Mouse (Mus musculus) right cerebral cortex, postnatal 4 days (tissue): Measurements from ENCODE around the gene Cela2a.
"Not testable (repeated sequence)": the region's sequence is repeated elsewhere in the genome, so short reads cannot be mapped to it uniquely, and the experiment has no call there.

ENCODE experiments used
- DNase-seq: peaks from one replicate; pipeline ENCODE4 v3.0.0-alpha.2; 2022

The Cela2a gene

GRCm38 (mm10) chr4:141796356-141796755 is 29.6 kb downstream of the Cela2a start:
- DNase-seq: no peak

DNA sequence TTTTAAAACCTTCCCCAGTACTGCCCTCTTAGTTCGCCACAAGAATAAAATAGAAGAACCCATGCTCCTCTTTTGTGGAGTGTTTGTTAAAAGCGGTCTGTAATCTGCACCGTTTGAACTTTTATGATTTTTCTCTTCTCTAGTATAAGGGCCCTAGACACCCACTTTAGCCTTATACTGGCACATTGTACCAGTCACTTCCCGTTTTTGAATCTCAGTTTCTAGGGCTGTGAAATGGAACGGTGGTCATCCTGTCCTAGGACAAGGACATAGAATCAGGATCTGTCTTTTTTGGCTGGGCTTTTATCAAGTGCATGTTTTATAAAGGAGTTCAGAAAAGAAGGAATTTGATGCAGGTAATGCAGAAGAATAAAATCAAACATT is 31.8 kb downstream of the Cela2a start:
- DNase-seq: no peak

DNA sequence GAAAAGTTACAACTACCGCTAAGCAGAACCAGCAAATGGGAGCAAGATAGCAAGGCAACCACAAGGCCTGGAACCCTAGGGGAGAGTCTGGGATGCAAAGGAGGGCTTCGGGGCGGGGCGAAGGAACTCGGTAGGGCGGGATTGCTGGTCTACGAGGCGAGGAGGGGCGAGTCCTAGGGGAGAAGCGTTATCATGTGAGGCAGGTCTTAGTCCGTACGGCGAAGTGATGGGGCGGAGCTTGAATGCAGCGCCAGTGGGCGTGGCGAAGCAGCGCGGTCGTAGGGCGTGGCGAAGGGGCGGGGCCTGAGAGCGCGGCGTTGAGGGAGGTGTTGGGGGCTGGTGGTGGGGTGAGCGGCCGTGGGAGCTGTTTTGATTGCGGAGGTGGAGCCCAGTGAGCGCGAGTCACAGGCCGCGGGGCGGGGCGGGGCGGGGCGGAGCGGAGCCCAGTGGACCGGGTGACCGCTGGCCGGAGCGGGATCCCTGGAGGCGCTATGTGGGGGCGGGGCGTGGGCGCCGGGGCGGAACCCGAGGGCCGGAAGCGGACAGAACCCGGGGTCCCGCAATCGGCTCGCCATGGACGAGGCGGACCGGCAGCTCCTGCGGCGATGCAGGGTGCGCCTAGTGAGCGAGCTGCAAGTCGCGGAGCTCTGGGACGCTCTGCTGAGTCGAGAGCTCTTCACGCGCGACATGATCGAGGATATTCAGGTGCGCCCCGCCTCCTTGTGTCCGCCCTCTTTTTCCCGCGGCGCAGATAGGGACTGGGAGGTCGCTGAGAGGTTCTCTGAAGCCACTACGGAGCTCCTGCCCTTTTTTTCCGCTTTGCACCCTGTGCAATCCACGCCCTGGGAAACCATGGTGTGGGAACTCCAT is 32.4 kb downstream of the Cela2a start, which contains the start of gene Casp9:
Gene Casp9, plus strand, starts transcription at position 331 of the 870 bp plus-strand sequence.
- DNase-seq: peak; percentile 95

DNA sequence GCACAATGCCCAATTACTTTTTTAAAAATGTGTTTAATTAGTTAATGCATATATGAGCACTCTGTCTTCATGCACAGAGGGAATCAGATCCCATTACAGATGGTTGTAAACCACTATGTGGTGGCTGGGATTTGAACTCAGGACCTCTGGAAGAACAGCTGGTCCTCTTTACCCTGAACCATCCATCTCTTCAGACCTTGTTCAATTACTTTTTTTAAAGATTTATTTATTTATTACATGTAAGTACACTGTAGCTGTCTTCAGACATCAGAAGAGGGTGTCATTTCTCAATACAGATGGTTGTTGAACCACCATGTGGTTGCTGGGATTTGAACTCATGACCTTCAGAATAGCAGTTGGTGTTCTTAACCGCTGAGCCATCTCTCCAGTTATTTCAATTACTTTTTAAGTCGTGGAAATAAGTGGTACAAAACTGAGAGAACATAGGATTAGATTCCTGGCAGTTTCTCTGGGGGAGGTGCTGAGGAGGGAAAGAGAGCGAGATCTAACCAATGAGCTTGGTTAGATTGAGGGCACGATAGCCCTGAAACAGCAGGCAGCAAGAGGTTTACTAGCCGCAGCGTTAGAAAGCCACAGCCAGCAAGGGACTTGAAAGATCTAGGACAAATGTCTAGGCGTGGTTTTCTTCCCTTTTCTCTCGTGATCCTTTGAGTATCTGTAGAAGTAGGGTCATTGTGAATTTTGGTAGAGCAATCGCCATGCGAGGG is 33.2 kb downstream of the Cela2a start:
- DNase-seq: no peak

DNA sequence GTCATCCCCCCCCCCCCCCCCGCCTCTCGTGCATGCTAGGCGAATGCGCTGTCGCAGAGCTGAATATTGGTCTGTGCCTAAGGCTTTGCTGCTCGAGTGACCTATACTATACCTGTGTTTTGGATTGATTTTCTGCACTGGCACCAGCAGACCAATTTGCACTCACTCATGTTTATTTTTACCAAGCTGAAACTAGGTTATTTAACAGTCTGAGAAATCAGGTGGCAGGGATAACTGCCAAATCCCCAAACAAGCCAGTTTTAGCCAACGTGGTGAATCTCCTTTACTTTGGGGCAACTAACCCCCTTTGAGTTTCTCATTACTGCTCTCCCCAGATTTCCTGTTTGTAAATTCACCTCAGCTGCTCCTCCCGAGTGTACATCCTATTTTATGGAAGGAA is 34.0 kb downstream of the Cela2a start:
- DNase-seq: no peak

- no peak for DNase-seq
Measured at GRCm38 (mm10) chr4:141791486-141791885, 34.5 kb downstream of the Cela2a start.

DNA sequence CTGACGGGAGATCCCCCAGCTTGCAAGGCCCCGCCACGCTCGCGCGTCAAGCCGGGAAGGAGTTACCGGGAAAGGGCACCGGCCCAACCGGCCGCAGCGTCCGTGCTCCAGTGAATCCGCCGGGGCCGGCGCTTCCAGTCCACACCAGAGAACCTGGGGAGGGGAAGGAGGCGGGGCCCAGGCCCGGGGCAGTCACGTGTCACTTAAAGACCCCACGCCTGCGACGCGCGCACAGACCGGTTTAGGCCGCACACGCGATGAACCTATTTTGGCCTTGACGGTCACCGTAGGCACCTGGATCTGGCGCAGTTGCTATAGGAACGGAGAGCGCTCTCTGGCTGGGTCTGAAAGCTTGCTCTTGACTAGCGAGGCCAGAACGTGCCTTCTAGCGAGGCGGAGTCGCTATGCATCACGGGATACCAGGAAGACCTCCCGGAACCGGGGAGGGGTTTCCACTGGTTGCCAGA is 35.4 kb downstream of the Cela2a start, which contains the start of gene Dnajc16:
Gene Dnajc16, minus strand, starts transcription at position 408 of the 467 bp plus-strand sequence.
- DNase-seq: peak; percentile 92

- DNase-seq: no peak
Measured at GRCm38 (mm10) chr4:141789564-141790218, 36.3 kb downstream of the Cela2a start.

DNA sequence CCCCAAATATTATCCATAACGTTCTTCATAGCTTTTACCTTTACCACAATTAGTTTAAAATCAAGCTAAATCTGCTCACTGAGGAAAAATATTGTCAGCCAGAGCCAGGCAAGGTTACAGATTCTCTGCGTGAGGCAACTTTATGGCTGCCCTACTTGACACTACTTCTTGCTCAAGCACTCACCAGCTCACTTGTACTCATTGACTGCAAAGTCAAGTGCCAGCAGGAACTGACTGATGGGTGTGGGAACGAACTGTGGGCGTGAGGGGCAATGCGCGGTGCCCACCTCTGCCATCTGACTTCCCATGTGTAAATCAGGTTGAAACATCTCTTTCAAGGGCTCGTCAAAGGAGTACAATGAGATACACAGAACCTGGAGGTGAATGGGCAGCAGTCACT is 38.5 kb downstream of the Cela2a start:
- DNase-seq: no peak

GRCm38 (mm10) chr4:141787046-141787445 is 38.9 kb downstream of the Cela2a start:
- DNase-seq: no peak

DNA sequence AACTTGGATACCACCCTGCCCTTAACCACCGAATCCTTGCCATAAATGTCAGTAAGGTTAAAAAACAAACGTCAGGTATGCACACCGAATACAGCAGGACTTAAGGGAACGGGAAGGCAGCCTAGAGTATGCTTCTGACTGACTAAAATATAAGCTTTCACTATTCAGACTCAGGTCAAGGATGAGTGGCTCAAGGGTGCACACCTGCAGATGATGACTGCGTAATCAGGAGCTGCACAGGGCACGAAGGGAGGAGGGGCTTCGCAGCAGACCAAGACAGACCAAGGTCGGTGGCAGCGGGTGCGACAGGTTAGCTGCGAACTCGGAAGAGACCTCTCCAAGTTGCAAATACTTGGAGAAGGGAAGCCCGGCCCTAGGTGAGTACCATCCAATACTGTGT is 39.8 kb downstream of the Cela2a start:
- no peak for DNase-seq

DNA sequence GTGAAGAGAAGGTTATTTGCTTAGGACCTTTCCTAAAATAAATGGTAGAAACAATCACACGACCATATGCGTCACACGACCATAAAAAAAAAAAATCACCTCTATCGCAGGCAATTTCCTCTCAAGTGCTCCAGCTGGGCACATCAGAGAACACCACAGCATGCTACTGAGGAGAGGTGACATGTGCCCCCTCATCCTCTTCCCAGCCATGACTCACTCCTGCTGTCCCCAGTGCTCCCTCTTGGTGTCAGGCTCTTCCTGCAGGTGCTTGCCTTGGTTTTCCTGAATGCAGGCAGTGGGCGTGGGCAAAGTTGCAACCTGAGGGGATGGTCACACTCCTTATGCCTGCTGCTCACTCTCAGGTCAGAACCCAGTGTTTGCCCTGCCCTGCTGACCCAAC is 41.1 kb downstream of the Cela2a start:
- DNase-seq: no peak

DNA sequence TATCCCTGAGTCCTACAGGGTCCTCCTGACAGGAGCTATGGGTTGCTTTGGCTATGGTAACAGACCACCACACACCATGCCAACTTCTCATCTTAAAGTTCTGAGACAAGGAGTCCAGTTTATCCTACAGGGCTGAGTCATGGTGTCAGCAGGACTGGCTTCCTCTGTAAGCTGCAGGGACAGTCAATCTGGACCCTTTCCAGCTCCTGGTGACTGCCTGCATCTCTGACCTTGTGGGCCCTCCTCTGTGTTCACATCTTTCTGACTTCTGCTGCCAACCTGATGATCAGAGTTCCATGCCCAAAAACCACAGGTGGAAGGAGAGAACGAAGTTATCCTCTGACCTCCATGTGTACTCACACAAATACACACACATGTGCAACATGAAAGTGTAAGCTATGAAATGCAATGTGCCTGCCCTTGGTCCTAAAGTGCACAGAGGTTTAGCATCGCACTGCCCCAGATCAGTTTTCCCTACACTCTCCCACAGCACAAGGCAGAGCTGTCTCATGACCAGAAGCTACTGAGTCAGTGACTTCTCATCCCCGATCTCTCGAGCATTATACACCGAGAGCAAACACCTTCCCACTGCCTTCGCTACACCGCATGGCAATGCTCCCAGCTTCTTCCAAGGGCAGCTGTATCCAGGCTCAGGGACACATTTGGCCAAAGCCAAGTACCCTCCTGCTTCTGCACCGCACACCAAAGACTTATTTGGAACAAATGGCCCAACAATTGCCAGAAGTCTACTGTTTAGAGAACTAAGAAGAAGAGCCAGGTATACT is 44.6 kb downstream of the Cela2a start:
- DNase-seq: no peak

- DNase-seq: no peak
Measured at GRCm38 (mm10) chr4:141779828-141780227, 46.1 kb downstream of the Cela2a start.

- not testable (repeated sequence) for DNase-seq
Measured at GRCm38 (mm10) chr4:141773019-141773418, 52.9 kb downstream of the Cela2a start.

DNA sequence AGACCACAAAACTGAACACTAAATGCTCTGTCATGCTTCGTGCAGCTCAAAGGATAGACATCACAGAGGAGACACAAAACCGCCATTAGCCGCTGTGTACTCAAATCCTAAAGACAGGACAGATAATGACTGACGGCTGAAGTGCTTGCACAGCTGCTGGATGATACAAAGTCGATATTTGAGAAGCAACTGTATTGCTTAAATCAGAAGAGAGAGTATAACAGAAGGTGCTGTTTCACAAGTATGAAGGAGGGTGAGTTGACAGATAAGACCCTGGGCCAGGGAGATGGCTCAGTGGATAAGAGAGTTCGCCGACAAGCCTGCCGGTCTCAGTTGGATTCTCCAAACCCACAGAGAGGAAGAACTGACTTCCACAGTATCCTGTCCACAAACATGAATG is 54.1 kb downstream of the Cela2a start:
- no peak for DNase-seq

- no peak for DNase-seq
Measured at GRCm38 (mm10) chr4:141769501-141770160, 56.3 kb downstream of the Cela2a start.

- DNase-seq: no peak
Measured at GRCm38 (mm10) chr4:141767353-141768036, 58.5 kb downstream of the Cela2a start.

DNA sequence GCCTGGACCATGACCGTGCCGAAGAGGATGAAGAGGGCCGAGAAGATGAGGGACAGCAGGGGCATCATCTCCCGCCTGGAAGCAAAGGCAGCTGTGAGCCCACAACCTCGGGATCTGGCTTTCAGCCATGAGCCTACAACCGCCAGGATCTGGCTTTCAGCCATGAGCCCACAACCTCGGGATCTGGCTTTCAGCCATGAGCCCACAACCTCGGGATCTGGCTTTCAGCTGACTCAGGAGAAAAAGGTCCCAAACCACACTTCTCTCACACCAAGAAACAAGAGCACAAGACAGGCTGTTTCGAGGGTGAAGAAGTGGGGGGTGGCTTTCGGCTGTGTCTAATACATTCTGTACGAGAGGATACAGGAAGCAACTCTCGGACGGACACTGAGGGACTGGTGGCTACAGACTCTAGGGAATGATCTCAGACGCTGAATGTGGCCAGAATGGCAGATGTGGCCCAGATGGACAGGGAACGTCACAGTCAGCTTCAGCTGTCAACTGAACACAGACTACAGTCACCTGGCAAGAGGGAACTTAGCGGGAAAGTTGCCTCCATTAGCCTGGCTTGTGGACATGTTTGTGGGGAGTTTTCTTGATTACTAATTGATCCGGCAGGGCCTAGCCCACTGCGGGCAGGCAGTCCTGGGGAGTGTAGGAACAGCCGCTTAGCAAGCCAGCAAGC is 59.1 kb downstream of the Cela2a start:
- DNase-seq: peak; percentile 44

DNA sequence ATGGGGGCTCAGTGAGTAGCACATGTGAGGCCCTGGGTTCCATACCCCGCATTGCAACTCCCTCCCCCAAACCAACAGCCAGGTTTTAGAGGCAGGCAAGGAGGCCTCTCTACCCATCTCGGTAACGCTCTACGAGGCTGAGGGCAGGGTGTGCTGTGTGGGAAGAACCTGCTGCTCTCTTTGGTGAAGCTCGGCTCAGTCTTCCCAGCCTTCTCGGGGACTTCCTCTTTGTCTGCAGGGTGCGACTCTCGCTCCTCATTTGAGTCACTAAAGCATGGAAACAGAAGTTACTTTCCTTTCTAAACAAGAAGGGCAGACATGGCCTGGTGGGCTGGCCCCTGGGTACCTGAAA is 59.7 kb downstream of the Cela2a start:
- no peak for DNase-seq

GRCm38 (mm10) chr4:141765008-141765407 is 61.0 kb downstream of the Cela2a start:
- DNase-seq: no peak
